Mouse (Mus musculus) spleen, adult 2 months (tissue): ENCODE results near the gene Bsn. TPM values are rescaled to one million over a fixed set of nuclear protein-coding genes. Genes with fewer than 3 reads are reported as not detected.

Source experiments
- DNase-seq, 2 experiments: peaks; one replicate each; pipeline versions ENCODE4 v3.0.0 to v3.0.0-alpha.2; 2012 to 2021; ENCODE audit warnings: low spot score in 2 of 2, low read depth in 1 of 2
- H3K27ac ChIP-seq: fragments of 200-500 bp; 2 replicates; pipeline ENCODE4 v1.5.1; 2012; ENCODE audit warnings: low read length, inconsistent platforms; ENCODE audit not compliant: insufficient read depth
- H3K27me3 ChIP-seq: fragments of 200-500 bp; 2 replicates; pipeline ENCODE4 v1.6.1; 2012; ENCODE audit warnings: mild to moderate bottlenecking, moderate library complexity, low read length, inconsistent platforms; ENCODE audit not compliant: control insufficient read depth, insufficient read depth
- H3K36me3 ChIP-seq: fragments of 200-500 bp; 2 replicates; pipeline ENCODE4 v1.6.1; 2012; ENCODE audit warnings: mild to moderate bottlenecking, low read length, inconsistent platforms; ENCODE audit not compliant: control insufficient read depth, insufficient read depth
- H3K4me1 ChIP-seq: fragments of 200-500 bp; 2 replicates; pipeline ENCODE4 v1.6.1; 2011; ENCODE audit warnings: inconsistent platforms; ENCODE audit not compliant: control insufficient read depth, insufficient read depth, insufficient read length
- H3K4me3 ChIP-seq: fragments of 200-500 bp; 2 replicates; pipeline ENCODE4 v1.5.1; 2011; ENCODE audit warnings: mild to moderate bottlenecking, inconsistent platforms; ENCODE audit not compliant: insufficient read depth, insufficient read length; ENCODE audit errors: extremely low read depth
- CTCF ChIP-seq: fragments of 200-500 bp; IDR thresholded peaks from 2 replicates; pipeline ENCODE4 v1.5.1; 2011; ENCODE audit warnings: mild to moderate bottlenecking, inconsistent platforms; ENCODE audit not compliant: insufficient read depth, insufficient read length, insufficient replicate concordance; ENCODE audit errors: extremely low read depth
- POLR2A ChIP-seq: fragments of 200-500 bp; IDR thresholded peaks from 2 replicates; pipeline ENCODE4 v1.6.1; 2011; ENCODE audit warnings: low read depth, low read length, inconsistent platforms
- WGBS: fragments of 180-500 bp; shearing (Covaris S2); methylation state at CpG from one replicate; pipeline ENCODE4 v1.1.7; 2018; 5-methylcytosine and 5-hydroxymethylcytosine counted together
- polyA plus RNA-seq: library from polyadenylated mRNA; depleted of rRNA; stranded (reverse); fragments of >200 nt; gene quantifications from 2 replicates; pipeline ENCODE4 v1.2.3, GENCODE M21; 2012

Gene Bsn
- polyA plus RNA-seq, 1 experiment, result 0.57 TPM

DNA sequence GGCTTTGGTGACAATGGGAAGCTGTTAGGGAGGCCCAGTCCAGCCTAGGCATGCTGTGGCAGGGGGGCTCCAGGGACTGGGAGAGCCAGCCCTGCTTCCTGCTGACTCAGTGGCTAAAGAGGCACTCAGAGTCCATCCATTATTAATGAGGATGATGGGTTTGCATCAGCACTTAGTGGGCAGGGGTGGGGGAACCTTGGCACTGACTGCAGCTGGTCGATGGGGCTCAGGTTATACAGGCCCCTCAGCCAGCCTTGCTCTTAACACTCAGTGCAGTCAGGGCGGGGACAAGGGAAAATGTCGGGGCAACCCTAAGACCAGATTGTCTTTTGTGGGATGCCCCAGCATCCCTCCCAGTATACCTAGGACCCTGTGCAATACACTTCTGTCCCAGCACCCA is 128.0 kb downstream of the Bsn start:
- 96% methylated on average over 3 of the region's 3 CpGs for WGBS
- Histone ChIP-seq H3K4me3 (no peak overlapping the region), H3K4me1 (no peaks in the 10 kb centered on the region), H3K36me3 (peaks cover 54% of the 10 kb centered on the region), H3K27me3 (no peaks in the 10 kb centered on the region), H3K27ac (no peak overlapping the region)
- TF ChIP-seq CTCF (no peak), POLR2A (no peak)
- DNase-seq, result no peak

DNA sequence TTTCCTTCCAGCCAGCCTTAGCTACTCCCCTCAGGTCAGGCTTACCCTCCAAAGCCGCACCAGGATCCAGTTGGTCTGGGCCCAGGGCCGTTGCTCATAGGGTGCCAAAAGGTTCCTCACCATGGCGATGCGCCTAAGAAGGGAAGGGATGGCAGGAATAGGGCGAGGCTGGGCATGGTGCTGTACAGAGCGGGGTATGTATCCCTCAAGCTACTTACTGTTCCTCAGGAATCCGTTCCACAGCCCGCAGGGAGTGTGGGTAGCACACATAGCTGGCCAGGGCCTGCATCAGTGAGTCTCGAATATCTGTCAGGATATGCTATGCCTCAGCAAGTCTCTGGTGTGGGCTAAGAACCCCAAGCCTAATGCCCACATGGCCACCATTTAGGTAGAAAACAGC is 131.9 kb downstream of the Bsn start:
- 95% methylated on average over 9 of the region's 9 CpGs for WGBS
- peak in 1 of 2 experiments; percentile 2 for DNase-seq
- H3K27me3 ChIP-seq, result no peaks in the 10 kb centered on the region
- no peak overlapping the region for H3K27ac ChIP-seq
- no peak for TF ChIP-seq CTCF
- no peak for TF ChIP-seq POLR2A
- no peak overlapping the region for H3K4me3 ChIP-seq
- no peaks in the 10 kb centered on the region for H3K4me1 ChIP-seq
- H3K36me3 ChIP-seq, result peaks cover 66% of the 10 kb centered on the region

GRCm38 (mm10) chr9:108057262-108057562 is 133.0 kb downstream of the Bsn start:
- no peak for DNase-seq
- H3K27me3 ChIP-seq, result no peaks in the 10 kb centered on the region
- TF ChIP-seq POLR2A (no peak), CTCF (no peak)
- no peak overlapping the region for H3K4me3 ChIP-seq
- H3K36me3 ChIP-seq, result peaks cover 57% of the 10 kb centered on the region
- H3K4me1 ChIP-seq, result no peaks in the 10 kb centered on the region
- H3K27ac ChIP-seq, result no peak overlapping the region
- WGBS, result over 99% methylated on average over 5 of the region's 5 CpGs

DNA sequence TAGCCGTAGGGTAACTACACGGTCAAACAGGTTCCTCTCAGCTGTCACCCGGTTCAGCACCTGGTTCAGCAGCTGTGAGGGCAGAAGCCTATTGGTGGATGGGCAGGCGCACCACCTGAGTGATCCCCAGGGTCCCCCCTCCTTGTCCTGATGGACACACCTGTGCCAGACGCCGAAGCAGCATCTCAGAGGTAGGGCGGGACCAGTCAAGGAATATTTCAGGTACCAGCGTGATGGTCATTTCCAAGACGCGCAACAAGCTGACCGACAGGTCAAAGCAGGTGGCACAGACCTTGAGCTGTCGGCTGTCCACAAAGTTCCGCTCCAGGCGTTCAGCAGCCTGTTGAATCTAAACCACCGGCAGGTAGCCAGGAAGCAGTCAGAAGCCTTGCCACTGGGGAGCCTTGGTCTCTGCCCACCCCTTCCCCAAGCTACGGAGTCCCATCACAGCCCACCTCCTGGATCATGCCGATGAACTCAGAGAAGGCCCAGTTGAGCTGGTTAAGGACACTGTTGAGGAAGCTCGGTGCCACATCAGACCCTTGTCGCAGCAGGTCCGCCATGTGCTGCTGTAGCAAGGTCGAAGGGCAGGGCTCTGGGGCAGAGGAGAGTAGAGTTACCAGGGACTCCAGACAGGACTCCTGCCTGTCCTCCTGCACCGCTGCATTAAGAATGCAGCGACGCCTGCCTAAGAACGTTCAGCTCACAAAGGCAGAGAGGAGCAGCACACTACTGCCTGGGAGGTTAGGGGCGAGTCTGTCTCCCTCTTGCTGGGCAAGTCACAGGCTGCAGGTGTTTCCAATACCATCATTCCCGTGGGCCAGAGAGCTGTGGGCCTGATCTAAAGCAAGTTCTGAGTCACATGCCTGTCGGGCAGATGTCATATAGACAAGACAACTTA is 133.6 kb downstream of the Bsn start:
- WGBS, result 93% methylated on average over 28 of the region's 28 CpGs
- DNase-seq, result no peak
- Histone ChIP-seq H3K36me3 (peaks cover 55% of the 10 kb centered on the region), H3K27me3 (no peaks in the 10 kb centered on the region), H3K4me1 (no peaks in the 10 kb centered on the region), H3K27ac (no peak overlapping the region), H3K4me3 (no peak overlapping the region)
- TF ChIP-seq CTCF (no peak), POLR2A (no peak)

- TF ChIP-seq CTCF, result no peak
- no peak for TF ChIP-seq POLR2A
- 92% methylated on average over 6 of the region's 6 CpGs for WGBS
- Histone ChIP-seq H3K27me3 (no peaks in the 10 kb centered on the region), H3K27ac (no peak overlapping the region), H3K36me3 (peaks cover 57% of the 10 kb centered on the region), H3K4me1 (no peaks in the 10 kb centered on the region), H3K4me3 (no peak overlapping the region)
- DNase-seq, result no peak
Measured at GRCm38 (mm10) chr9:108055661-108056237, 134.4 kb downstream of the Bsn start.

DNA sequence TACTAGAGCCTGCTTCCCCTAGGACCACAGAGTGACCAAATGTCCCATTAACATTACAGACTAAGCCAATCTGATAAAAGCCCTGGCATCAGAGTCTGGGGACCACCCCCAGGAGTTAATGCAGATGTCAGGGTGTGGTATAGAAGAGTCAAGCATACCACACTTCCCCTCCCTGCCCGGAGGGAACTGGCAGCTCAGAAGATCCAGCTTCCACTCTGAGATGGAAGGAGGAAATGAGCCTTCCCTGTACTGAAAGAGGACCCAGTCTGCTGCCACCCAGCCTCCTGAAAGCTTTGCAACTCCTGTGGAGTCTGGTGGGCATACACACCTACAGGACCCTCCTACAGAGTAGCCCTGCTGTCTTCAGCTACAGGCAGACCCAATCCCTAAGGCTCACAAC is 135.1 kb downstream of the Bsn start:
- 42% methylated on average over 1 of the region's 1 CpGs for WGBS
- Histone ChIP-seq H3K4me1 (peaks cover under 1% of the 10 kb centered on the region; the same call in 1 of the 2 replicates), H3K27ac (no peak overlapping the region), H3K27me3 (no peaks in the 10 kb centered on the region), H3K4me3 (no peak overlapping the region), H3K36me3 (peaks cover 56% of the 10 kb centered on the region)
- no peak for DNase-seq
- TF ChIP-seq CTCF (no peak), POLR2A (no peak)
